Mouse (Mus musculus) heart, postnatal 25 days (tissue): ENCODE measurements around the gene Gpalpp1. TPM values are rescaled to one million over a fixed set of nuclear protein-coding genes. Genes with fewer than 3 reads are reported as not detected.

Source experiments
- DNase-seq: peaks from one replicate; pipeline ENCODE4 v3.0.0; 2022; ENCODE audit warnings: low spot score
- intact Hi-C: fragments of 180-260 bp; cut with DNase I; formaldehyde crosslinking; loops from one replicate; pipeline ENCODE4 v1.15.1; 2025
- total RNA-seq, 2 experiments: library from RNA; stranded (reverse); gene quantifications; 2 replicates each; pipeline ENCODE4 v1.2.3; 2021

Gpalpp1 gene
- total RNA-seq, 2 experiments from 2014 or later, result 10.0 to 10.8 TPM

DNA sequence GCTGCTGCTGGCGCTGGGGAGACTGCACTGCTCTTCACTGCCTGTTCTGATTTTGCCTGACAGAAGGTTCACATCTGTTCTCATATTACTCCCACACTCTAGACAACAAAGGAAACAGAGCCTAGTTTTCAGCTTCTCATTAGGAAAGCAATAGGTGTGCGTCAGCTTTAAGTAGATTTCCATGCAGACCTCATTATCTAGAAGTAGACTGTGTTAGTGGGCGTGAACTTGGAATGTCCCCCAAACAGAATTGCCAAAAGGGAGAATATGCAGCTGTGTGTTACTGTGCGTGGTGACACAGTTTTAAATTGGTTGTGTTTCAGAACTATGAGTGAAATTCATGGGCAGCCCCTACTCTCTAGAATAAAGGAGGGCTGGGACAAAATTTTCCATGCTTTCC lies 9.9 kb upstream of the Gpalpp1 start:
- DNase-seq, result no peak
- intact Hi-C loops, result loop anchor here (5.0 kb wide), 1 partner anchor 892 kb away; no protein-coding TSS in a partner anchor

DNA sequence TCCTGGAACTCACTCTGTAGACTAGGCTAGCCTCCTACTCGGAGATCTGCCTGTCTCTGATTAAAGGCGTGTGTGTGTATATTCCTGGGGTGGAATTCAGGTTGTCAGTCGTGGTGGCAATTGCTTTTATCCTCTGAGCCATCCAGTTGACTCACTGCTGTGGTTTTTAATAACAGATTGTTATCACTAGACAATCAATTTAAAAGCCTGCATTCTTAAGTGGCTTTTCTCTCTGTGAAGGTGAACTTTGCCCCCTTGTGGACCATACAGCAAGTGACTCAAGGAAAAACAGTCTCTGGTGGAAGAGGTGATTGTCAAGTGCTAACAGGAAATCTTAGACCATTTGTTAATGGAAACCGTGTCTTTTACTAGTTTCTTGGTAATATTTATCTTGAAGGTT lies 8.4 kb upstream of the Gpalpp1 start:
- intact Hi-C loops, result loop anchor here (5.0 kb wide), 1 partner anchor 293 kb away; the partner anchor contains the start of gene Tsc22d1
- no peak for DNase-seq

DNA sequence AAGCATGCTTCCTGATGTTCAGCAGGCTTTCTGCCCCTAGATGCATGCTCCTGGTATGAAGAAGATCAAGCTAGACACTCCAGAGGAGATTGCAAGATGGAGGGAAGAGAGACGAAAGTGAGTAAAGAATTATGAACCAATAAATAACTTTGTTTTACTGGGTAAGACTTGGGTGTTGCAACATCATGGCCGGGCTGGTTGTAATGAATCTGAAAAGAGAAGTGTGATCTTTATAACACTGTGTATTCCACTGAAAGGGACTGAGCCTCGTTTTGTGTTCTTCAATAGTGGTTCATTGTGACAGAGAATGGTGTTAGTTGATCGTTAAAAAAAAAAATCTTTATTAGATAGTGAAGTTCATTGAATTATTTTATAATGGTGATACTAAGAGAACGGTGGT lies 5.2 kb upstream of the Gpalpp1 start:
- intact Hi-C loops, result loop anchor here (5.0 kb wide), 1 partner anchor 297 kb away; the partner anchor contains the start of gene Tsc22d1
- DNase-seq, result no peak

DNA sequence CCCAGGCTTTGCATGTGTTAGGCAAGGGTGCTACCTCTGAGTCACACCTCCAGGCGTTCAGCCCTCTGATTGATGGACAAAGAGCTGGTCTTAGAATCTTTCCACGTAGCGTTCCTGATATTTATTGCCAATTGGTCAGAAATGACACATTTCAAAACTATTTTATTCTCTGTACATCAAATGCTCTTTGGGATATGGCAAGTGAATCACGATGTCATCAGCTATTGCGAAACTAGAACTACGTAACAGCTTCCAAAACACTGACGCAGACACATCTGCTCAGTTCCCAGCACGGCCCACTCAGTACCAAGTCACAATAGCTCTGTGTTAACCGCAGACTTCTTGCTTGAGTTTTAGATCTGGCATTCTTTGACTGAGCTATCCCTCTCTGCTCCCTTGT lies 11.0 kb downstream of the Gpalpp1 start:
- no peak for DNase-seq
- intact Hi-C loops, result no loop called here

DNA sequence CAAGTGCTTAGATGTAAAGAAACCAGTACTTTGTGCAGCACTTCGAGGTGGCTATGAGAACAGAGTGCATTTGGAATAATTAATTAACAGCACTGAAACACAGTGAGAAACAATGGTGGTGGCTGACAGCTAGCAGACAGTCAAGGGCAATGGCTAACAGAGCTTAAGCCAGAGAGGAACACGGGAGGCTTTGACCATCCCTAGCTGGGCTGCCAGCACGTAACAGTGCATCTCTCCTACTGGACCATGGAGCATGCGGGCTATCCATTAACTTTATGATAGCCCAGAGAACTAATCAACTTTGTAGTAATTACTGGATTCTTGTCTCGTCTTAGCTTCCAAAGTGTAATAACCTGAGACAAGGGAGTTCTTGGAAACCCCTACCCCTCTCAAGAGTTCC lies 12.7 kb downstream of the Gpalpp1 start:
- intact Hi-C loops, result no loop called here
- DNase-seq, result no peak

DNA sequence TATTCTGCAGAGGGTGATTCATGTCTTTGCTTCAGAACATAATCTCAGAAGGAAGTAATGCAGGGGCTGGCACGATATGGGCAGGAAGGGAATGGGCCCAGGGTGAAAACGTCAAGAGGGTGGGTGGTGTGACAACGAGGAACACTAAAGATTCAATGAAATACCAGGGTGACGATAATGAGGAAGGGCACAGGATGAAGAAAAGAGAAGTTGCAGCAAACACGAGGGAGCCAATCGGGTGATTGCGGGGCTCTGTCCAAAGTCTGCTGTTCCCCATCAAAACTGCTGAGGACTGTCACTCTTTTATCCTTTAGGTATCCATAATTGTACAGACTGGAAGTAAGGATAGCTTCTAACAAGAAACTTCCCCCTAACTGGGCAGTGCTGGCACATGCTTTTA lies 13.3 kb downstream of the Gpalpp1 start:
- no peak for DNase-seq
- intact Hi-C loops, result no loop called here

DNA sequence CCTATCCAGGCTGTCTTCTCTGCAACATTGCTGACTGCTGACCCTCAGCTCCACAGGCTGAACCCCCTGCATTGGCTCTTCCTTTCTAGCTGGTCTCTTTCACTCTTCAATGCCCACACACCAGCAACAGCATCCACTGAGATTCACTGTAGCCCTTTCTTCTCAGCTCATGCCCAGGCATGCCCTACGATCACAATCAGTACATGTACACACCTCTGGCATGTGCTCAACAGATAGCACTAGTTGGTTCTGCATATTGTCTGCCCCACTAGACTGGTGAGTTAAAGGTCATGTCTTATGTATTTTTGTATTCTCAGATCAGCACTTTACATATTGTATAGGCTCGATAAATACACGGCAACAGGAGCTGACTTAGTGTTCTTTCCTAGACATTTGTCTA lies 26.4 kb downstream of the Gpalpp1 start:
- intact Hi-C loops, result no loop called here
- no peak for DNase-seq

DNA sequence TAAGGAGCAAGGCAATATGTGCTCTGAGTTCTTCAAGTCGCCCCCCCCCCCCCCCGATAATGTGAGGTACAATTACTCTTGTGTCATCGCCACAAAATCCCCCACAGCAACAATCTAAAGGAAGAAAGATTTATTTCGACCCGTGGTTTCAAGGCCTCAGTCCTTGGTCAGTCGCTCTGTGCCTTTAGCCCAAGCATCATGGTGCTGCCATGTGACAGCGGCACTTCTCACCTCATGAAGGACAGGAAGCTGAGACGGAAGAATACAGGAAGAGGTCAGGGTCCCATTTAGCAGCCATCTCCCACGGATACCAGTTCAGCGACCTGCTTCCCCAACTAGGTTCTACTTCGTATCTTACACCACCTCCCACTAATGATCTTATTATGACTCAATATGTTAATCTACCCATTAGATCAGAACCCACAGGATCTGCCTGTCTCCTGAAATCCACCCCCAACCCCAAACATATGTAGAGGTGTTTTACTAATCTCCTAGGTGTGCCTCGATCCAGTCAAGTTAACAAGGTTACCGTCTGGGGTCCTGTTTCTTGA lies 28.4 kb downstream of the Gpalpp1 start:
- intact Hi-C loops, result no loop called here
- DNase-seq, result no peak

DNA sequence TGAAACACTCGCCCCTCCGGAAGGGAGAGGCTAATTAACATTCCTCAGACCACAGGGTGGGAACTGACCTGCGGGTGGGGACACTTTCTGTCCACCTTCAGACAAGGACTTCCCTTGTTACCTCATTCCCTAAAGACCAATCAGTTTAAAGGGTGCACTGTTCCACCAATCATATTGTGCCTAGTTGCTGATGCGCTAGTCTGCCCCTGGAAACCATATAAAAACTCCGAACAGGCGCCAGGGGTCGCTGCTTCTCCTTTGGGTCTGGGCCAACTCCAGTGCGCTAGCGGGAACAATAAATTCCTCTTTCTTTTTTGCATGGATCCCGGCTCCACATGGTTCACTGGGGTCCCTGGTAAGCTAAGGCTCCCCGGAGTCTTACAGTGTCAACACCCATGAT lies 29.1 kb downstream of the Gpalpp1 start:
- intact Hi-C loops, result no loop called here

DNA sequence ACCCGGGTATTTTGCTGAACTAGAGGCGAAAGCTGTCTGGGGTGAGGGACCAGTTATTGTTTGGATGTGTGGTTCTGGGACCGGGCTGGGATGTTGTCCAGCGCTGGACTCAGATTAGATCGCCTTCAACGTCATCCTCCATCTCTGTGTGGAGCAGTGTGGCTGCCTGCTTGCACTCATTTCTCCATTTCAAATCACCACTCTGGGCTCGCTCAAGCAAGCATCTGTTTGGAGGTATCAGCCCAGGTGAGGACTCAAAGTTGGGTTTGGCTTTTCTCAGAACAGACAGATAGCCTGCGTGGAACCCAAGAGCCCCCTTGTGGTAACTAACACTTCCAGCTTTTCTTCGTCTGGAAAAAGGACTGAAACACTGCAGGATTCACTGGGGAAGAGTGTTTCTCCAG lies 33.5 kb downstream of the Gpalpp1 start:
- no peak for DNase-seq
- intact Hi-C loops, result loop anchor here (1.0 kb wide), 2 partner anchors 178 to 201 kb away; no protein-coding TSS in a partner anchor

More for the DNA sequence above, 29.1 kb downstream of the Gpalpp1 start:
- no peak for DNase-seq

DNA sequence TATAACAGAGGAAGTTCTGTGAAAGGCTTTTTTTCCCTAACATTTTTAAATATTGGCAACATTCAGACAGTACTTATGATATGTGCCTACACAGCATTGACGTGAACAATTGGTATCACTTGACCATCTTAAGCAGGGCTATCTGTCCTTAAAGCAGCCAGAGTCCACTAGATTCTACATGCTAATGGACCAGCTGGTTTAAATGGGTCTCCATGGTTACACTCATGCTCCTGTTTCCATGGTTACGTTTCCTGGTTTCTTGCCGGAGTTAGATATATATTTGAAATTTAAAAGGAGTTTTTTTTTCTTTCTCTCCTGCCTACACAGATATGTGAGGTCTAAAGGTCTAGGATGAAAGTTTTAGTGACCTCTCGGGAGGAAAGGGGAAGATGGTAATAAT lies 34.0 kb downstream of the Gpalpp1 start:
- intact Hi-C loops, result loop anchor here (1.0 kb wide), 2 partner anchors 177 to 200 kb away; no protein-coding TSS in a partner anchor
- DNase-seq, result no peak

DNA sequence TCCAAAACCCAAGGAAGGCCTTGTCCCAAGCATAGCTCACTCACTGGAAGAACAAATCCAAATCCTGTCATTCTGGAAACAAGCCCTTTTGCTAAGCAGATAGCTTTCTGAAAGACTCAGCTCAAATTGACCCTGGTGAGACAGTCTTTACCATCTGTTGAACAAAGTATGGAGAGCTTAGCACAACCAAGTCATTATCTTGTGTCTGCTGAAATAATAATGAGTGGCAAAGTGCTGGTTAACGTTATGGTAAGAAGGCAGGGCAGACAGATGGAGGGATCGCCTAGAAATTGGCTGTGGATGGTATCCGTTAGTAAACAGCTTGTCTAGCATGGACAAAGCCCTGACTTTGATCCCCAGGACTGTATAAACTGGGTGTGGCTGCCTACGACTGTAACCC lies 34.8 kb downstream of the Gpalpp1 start:
- intact Hi-C loops, result no loop called here

DNA sequence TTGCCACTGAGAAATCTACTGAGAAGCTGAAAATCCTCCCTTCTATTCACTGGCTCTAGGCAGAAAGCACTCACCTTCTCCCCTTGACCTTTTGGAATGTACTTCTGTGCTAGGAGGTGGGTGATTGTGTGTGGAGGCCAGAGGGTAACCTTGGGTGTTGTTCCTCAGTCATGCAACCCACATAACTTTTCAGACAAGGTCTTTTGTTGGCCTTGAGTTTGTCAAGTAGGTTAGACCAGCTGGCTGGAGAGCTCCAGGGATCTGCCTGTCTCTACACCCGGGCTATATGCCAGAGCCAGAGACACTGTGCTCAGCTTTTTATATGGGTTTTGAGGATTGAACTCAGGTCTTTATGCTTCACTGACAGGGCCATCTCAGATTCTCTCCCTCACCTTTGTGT lies 36.4 kb downstream of the Gpalpp1 start:
- no peak for DNase-seq
- intact Hi-C loops, result no loop called here

More for the DNA sequence above, 34.8 kb downstream of the Gpalpp1 start:
- no peak for DNase-seq

DNA sequence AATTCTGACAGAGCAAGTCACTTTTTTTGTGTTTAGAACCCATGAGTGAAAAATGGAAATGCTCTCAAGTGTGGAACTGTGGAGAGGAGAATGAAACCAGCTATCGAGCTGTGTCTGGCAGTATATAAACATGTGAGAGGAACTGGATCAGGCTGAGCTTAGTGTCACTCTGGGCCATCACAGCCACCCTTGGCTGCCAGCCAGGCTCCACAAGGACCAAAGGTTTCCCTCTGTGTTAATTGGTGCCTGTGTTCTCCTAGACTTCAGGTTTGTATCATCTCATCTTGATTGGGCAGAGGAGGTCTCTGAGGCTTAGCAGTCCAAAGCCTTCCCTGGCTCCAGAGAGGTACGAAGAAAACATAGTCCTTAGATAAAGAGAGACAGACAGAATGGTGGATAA lies 37.9 kb downstream of the Gpalpp1 start:
- intact Hi-C loops, result no loop called here

DNA sequence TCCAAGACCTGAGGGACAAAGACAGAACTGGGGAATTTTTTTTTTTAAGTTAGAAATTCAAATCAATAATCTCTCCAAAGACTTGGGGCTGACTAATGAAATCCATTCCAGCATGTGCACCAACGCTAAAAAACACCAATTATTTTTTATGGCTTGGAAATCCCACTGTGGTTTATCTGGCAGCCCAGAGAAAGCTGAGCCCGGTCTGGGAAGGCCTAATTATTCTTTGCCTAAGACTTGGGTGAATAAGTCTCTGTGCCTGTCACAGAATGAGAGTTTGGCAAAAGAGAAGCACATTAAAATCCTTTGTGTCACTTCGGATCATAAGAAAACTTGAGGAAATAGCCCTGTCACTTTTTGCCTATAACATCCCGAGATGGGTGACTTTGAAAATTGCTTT lies 41.3 kb downstream of the Gpalpp1 start:
- DNase-seq, result no peak
- intact Hi-C loops, result no loop called here

More for the DNA sequence above, 37.9 kb downstream of the Gpalpp1 start:
- DNase-seq, result no peak

DNA sequence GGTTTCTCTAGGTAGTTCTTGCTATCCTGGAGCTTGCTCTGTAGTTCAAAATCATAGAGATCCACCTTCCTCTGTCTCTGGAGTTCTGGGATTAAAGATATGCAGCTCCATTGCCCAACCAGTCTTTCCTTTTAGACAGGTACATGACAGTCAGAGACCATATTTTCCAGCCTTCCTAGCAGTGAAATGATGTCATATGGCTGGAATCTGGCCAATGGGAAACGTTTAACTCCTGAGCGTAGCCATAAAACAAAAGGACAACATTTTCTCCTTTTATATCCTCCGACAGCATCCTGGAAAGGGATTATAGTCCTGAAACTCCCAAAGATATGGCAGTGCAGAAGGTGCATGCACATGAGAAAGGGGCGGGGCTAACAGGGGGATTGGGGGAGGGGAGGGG lies 42.3 kb downstream of the Gpalpp1 start:
- intact Hi-C loops, result no loop called here
- no peak for DNase-seq

DNA sequence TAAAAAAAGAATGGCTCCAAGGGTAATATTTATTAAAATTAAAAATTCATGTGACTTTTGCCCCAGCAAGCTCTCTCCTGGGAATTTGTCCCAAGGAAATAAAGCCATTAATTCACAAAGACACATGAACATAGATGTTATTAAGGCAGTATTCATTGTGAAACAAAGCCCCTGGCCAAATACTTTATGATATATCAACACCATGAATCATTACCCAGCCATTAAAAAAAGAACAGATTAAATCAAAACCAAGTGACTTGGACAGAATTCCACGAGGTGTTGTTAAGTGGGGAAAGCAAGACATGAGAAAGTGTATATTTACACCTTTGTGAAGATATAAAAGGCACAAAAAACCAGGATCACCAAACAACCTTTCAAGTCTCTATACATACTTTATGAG lies 43.3 kb downstream of the Gpalpp1 start:
- no peak for DNase-seq

DNA sequence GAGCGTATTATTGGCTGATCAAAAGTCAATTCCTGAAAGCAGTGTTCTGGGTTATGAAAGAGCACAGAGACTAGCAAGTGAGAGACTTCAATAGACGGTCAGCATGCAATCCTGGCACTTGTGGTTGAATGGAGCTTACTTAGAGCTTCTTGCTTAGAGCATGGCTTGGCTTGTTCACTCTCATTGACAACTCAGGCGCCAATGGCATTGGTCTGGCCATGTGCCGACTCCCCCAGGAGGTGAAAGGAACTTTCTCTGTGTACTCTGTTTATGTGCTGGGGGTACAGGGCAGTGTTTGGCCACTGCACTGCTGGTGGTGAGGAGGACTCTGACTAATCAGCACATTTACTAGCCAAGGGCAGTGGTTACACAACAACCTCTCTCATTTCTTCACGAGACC lies 51.1 kb downstream of the Gpalpp1 start:
- intact Hi-C loops, result no loop called here
- no peak for DNase-seq

More for the DNA sequence above, 43.3 kb downstream of the Gpalpp1 start:
- intact Hi-C loops, result no loop called here

DNA sequence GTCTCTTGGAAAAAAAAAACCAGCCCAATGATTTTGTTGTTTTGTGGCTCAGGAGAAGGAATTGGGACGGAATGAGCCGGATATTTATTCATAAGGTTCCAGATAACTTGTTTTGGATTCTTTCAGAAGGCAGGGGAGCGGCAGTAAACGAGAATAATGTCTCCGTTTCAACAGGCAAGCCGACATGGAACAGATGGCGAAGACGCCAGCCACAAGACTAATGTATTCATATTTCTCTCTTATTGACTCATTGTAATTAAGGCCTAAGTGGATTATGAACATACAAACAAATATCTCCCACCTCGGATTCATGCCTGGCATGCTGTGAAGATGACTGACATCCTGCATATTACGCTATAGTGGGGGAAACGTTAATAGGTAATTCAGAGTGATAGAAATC lies 56.8 kb downstream of the Gpalpp1 start:
- DNase-seq, result no peak
- intact Hi-C loops, result no loop called here

DNA sequence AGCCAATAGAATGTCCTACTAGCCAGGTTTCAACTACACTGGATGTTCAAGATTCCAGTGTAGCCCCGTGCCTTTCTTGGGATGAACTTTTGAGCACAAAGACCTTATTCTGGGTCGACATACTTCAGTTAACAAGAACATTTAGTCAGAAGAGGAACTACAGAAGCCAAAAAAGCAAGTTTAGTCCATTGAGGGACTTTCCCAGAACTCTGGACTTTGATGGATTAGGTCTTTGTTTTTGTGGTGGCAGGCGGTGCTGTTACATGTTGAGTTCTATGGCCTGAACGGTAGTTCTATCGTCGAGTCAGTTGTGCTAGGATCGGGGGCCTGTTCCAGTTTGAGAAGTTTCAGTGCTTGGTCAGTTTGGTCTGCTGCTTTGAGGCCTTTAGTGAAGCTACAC lies 58.6 kb downstream of the Gpalpp1 start:
- intact Hi-C loops, result no loop called here
- DNase-seq, result no peak

DNA sequence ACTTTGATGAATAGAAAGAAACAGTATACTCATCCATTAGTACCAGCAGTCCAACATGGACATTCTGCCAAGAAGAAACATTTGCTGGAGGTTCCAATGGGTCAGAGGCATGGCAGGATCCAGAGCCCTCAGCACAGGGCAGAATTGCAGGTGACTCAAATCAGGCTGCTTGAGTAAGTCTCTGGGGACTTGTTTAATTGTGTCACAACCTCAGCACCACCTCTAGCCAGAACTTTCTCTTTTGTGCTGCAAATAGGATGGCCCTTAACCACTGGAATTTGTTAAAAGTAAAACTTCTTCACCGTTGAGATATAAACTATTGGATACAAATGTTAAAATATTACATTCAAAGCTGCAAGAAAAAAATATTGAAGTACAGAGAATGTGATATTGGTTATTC lies 64.8 kb downstream of the Gpalpp1 start:
- intact Hi-C loops, result no loop called here
- no peak for DNase-seq

DNA sequence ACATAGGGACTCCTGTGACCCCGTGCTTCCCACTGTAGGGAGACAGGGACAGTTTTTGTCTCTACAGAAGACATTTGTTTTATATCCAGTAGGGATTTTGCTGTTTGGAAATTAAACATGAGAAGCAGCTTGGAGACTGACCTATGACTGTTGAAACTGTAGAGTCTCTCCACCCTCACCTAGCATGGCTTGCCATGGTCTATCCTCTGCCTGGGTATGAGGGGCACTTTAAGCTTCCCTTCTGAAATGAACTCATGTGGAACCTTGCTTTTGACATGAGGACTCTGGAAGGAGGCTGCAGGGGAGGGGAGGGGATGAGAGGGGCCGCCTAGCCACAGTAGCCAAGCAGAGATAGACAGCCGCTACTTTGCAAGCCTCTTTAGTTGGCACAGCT lies 66.4 kb downstream of the Gpalpp1 start:
- DNase-seq, result no peak
- intact Hi-C loops, result no loop called here
